Mouse (Mus musculus) midbrain, embryonic 15.5 days (tissue): ENCODE data around the gene Pycard. TPM values are rescaled to one million over a fixed set of nuclear protein-coding genes. Genes with fewer than 3 reads are reported as not detected.
"Not testable (repeated sequence)": the region's sequence is repeated elsewhere in the genome, so short reads cannot be mapped to it uniquely, and the experiment has no call there.

Experiments used
- ATAC-seq: fragments of 200-750 bp; cut with Nextera tagmentation; replicated peaks from 2 replicates; pipeline ENCODE4 v1.8.0; 2017; ENCODE audit warnings: moderate TSS enrichment
- H3K27ac ChIP-seq: fragments of 300-500 bp; sonication (generic); 2 replicates; pipeline ENCODE4 v1.5.1; 2015; ENCODE audit warnings: mild to moderate bottlenecking, inconsistent platforms
- H3K27me3 ChIP-seq: fragments of 300-500 bp; sonication (generic); replicated peaks from 2 replicates; pipeline ENCODE4 v1.6.1; 2015; ENCODE audit warnings: inconsistent platforms
- H3K36me3 ChIP-seq: fragments of 300-500 bp; sonication (generic); replicated peaks from 2 replicates; pipeline ENCODE4 v1.6.1; 2015; ENCODE audit warnings: inconsistent platforms
- H3K4me1 ChIP-seq: fragments of 300-500 bp; sonication (generic); 2 replicates; pipeline ENCODE4 v1.6.1; 2015; ENCODE audit warnings: inconsistent platforms
- H3K4me2 ChIP-seq: fragments of 300-500 bp; sonication (generic); 2 replicates; pipeline ENCODE4 v1.6.1; 2015; ENCODE audit warnings: inconsistent platforms, mild to moderate bottlenecking, moderate library complexity
- H3K4me3 ChIP-seq: fragments of 300-500 bp; sonication (generic); 2 replicates; pipeline ENCODE4 v1.5.1; 2015; ENCODE audit warnings: mild to moderate bottlenecking, inconsistent platforms
- H3K9ac ChIP-seq: fragments of 300-500 bp; sonication (generic); 2 replicates; pipeline ENCODE4 v1.6.1; 2015; ENCODE audit warnings: mild to moderate bottlenecking, inconsistent platforms
- H3K9me3 ChIP-seq: fragments of 300-500 bp; sonication (generic); 2 replicates; pipeline ENCODE4 v1.6.1; 2016; ENCODE audit warnings: inconsistent platforms
- WGBS: fragments of 180-500 bp; shearing (Covaris S2); methylation state at CpG from one replicate; pipeline ENCODE4 v1.1.7; 2015; ENCODE audit warnings: mixed read lengths; 5-methylcytosine and 5-hydroxymethylcytosine counted together
- polyA plus RNA-seq: library from polyadenylated mRNA; unstranded; fragments of >200 nt; fragmentation: Nextera tagmentation; extraction: Ambion mirVana; gene quantifications from 2 replicates; pipeline ENCODE4 v1.2.1, GENCODE M21; 2015

Gene Pycard
- polyA plus RNA-seq: 6.5 and 7.9 TPM in 2 replicates

GRCm38 (mm10) chr7:127993341-127993977, at the start of gene Pycard:
TSS of gene Pycard (minus strand) at chr7:127993867.
- Histone ChIP-seq H3K27me3 (no peaks in the 10 kb centered on the region), H3K36me3 (peaks cover 7% of the 10 kb centered on the region), H3K4me2 (peak within 1 kb of the TSS; percentile 41), H3K27ac (no peak within 1 kb of the TSS), H3K4me1 (0 out of 2 replicates have a peak, but pooled peaks cover 3% of the 10 kb centered on the region), H3K4me3 (no peak within 1 kb of the TSS), H3K9me3 (no peaks in the 10 kb centered on the region), H3K9ac (peak within 1 kb of the TSS; percentile 15; the same call in 1 of the 2 replicates)
- peak; percentile 33; the same call in 1 of the 2 replicates for ATAC-seq
- 22% methylated on average over 18 of the region's 18 CpGs for WGBS

DNA sequence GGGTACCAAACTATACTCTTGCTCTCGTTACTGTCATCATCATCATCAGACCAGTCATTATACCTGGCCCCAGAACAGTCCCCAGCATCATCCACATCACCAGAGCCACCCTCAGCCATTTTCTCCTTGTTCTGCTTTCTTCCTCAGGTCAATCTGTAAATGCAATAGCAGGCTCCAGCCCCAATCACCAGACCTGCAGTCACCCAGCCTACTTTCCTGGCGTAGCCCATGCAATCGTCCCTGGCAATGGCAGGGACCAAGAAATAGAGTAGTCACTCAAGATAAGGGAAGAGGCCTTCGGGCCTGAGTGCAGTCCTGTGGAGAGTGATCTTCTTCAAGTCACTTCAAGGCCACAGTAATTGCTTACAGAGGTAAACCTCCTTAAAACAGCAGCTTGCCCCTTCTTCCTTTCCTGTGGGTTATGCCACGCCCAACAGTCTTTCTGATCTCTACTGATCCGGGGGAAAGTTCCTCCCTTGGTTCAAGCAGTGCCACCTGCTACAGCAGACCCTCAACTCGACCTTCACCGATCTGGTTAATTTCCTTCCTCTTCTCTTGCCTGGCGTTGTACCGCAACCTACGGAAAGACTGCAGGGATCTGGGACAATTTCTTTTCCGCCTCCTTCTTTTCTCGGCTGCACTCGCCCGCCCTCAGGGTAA, 48.6 kb upstream of the Pycard start:
- not testable (repeated sequence) for H3K4me2 ChIP-seq, H3K4me3 ChIP-seq, H3K27ac ChIP-seq, H3K4me1 ChIP-seq, H3K9ac ChIP-seq, H3K36me3 ChIP-seq, H3K27me3 ChIP-seq, ATAC-seq, H3K9me3 ChIP-seq
- 86% methylated on average over 15 of the region's 15 CpGs for WGBS

- no peak overlapping the region for H3K27ac ChIP-seq
Measured at GRCm38 (mm10) chr7:128033616-128034015, 39.9 kb upstream of the Pycard start.

GRCm38 (mm10) chr7:128032989-128033293, 39.3 kb upstream of the Pycard start:
- Histone ChIP-seq H3K27ac (no peak overlapping the region), H3K4me3 (no peak overlapping the region), H3K4me2 (no peak overlapping the region), H3K27me3 (no peaks in the 10 kb centered on the region), H3K9me3 (no peaks in the 10 kb centered on the region), H3K36me3 (no peaks in the 10 kb centered on the region), H3K4me1 (no peaks in the 10 kb centered on the region), H3K9ac (no peak overlapping the region)
- 86% methylated on average over 3 of the region's 3 CpGs for WGBS
- ATAC-seq: no peak

More at GRCm38 (mm10) chr7:128033616-128034015, 39.9 kb upstream of the Pycard start:
- Histone ChIP-seq H3K36me3 (no peaks in the 10 kb centered on the region), H3K9me3 (no peaks in the 10 kb centered on the region), H3K4me3 (no peak overlapping the region), H3K27me3 (no peaks in the 10 kb centered on the region), H3K9ac (no peak overlapping the region), H3K4me2 (no peak overlapping the region), H3K4me1 (no peaks in the 10 kb centered on the region)
- 92% methylated on average over 4 of the region's 4 CpGs for WGBS
- ATAC-seq: no peak

DNA sequence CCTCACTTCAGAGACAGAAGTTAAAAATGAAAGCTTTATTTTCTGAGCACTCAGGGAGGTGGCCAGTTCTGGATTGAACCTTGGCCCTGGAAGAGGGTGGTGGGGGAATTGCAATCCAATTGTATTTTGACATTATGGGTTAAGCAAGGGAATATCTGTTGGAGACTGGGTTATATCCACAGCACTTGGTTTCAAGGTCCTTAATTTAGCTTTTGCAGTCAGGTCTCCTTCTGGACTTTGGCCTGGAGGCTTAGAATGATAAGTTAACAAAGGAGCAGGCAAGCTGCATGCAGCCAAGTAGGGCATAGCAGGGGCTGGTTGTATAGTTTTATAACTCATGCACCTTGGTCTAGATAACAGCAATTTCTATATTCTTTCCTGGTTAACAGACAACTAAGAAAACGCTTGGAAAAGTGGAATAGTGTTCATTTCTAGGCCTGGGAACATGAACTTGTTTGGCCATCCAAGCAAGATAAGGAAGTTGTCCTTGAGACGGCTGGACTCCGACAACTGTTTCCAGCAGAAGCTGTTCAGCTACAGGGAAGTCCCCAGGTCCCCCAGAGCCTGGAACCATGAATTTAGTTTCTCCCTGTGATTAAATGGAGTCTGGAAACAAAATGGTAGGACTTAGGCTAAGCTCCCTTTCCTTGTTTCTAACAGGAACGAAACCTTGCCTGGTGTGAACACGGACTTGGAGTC, 38.8 kb upstream of the Pycard start:
- WGBS: 92% methylated on average over 5 of the region's 5 CpGs
- no peaks in the 10 kb centered on the region for H3K4me1 ChIP-seq
- no peak for ATAC-seq
- no peak overlapping the region for H3K4me3 ChIP-seq
- no peak overlapping the region for H3K27ac ChIP-seq
- no peaks in the 10 kb centered on the region for H3K36me3 ChIP-seq
- H3K9me3 ChIP-seq: no peaks in the 10 kb centered on the region
- no peak overlapping the region for H3K4me2 ChIP-seq
- H3K27me3 ChIP-seq: no peaks in the 10 kb centered on the region
- H3K9ac ChIP-seq: no peak overlapping the region

GRCm38 (mm10) chr7:128031403-128031976, 37.8 kb upstream of the Pycard start:
- 36% methylated on average over 9 of the region's 9 CpGs for WGBS
- Histone ChIP-seq H3K4me2 (no peak overlapping the region), H3K36me3 (no peaks in the 10 kb centered on the region), H3K27ac (no peak overlapping the region), H3K4me1 (no peaks in the 10 kb centered on the region), H3K9me3 (no peaks in the 10 kb centered on the region), H3K9ac (no peak overlapping the region), H3K4me3 (no peak overlapping the region), H3K27me3 (no peaks in the 10 kb centered on the region)
- ATAC-seq: no peak; the same call in 1 of the 2 replicates

GRCm38 (mm10) chr7:128025381-128025780, 31.7 kb upstream of the Pycard start:
- H3K9me3 ChIP-seq: no peaks in the 10 kb centered on the region
- WGBS: 89% methylated on average over 4 of the region's 4 CpGs
- ATAC-seq: no peak

GRCm38 (mm10) chr7:128024932-128025331, 31.3 kb upstream of the Pycard start:
- ATAC-seq: no peak
- H3K9ac ChIP-seq: no peak overlapping the region
- no peaks in the 10 kb centered on the region for H3K9me3 ChIP-seq
- no peak overlapping the region for H3K27ac ChIP-seq
- no peaks in the 10 kb centered on the region for H3K27me3 ChIP-seq
- no peaks in the 10 kb centered on the region for H3K36me3 ChIP-seq
- 87% methylated on average over 4 of the region's 4 CpGs for WGBS
- no peak overlapping the region for H3K4me2 ChIP-seq
- H3K4me3 ChIP-seq: no peak overlapping the region
- H3K4me1 ChIP-seq: no peaks in the 10 kb centered on the region

More at GRCm38 (mm10) chr7:128025381-128025780, 31.7 kb upstream of the Pycard start:
- no peak overlapping the region for H3K9ac ChIP-seq
- H3K4me3 ChIP-seq: no peak overlapping the region
- no peak overlapping the region for H3K4me2 ChIP-seq
- no peaks in the 10 kb centered on the region for H3K36me3 ChIP-seq
- no peaks in the 10 kb centered on the region for H3K27me3 ChIP-seq
- H3K4me1 ChIP-seq: no peaks in the 10 kb centered on the region
- no peak overlapping the region for H3K27ac ChIP-seq

DNA sequence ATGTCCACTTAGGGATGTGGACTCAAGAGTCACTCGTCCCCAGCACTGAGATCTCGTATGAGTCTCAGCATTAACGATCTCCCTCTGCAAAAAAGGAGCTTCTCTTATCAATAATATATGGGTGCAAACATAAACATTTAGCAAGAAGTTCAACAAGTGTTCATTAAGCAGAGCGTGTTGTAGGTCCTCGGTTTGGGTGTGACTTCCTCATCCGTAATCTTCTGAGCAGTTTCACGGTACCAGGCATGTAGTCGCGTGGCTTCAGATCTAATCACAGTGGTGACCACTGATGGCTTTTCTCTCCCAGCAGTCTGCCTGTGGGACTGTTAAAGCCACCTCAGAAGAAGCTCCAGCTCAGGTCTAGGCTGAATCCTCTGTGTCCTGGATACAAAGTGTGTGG, 30.7 kb upstream of the Pycard start:
- Histone ChIP-seq H3K27me3 (no peaks in the 10 kb centered on the region), H3K4me3 (no peak overlapping the region), H3K4me2 (no peak overlapping the region), H3K36me3 (no peaks in the 10 kb centered on the region), H3K4me1 (no peaks in the 10 kb centered on the region), H3K27ac (no peak overlapping the region), H3K9ac (no peak overlapping the region), H3K9me3 (no peaks in the 10 kb centered on the region)
- 91% methylated on average over 9 of the region's 9 CpGs for WGBS
- ATAC-seq: no peak

DNA sequence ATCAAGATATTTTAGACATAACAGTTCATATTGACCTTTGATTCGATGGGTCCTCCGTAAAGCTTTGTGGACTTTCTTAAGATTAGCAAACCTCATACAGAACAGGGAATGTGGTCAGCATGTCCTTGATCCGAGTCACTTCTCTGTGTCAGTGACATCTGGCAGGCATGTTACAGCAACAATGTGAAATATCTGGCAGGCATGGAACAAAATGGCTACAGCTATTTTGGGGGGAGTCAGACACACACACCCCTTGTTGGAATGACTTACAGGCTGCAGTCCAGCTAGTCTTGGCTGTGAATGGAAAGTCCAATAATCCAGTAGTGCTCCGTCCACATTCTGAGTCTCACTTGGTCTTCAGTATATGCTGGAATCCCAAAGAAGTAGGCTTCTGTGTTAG, 29.9 kb upstream of the Pycard start:
- no peaks in the 10 kb centered on the region for H3K36me3 ChIP-seq
- no peaks in the 10 kb centered on the region for H3K27me3 ChIP-seq
- H3K27ac ChIP-seq: no peak overlapping the region
- no peak overlapping the region for H3K4me3 ChIP-seq
- WGBS: 94% methylated on average over 4 of the region's 4 CpGs
- H3K9me3 ChIP-seq: no peaks in the 10 kb centered on the region
- no peak overlapping the region for H3K4me2 ChIP-seq
- no peak for ATAC-seq
- H3K9ac ChIP-seq: no peak overlapping the region
- H3K4me1 ChIP-seq: no peaks in the 10 kb centered on the region

- H3K4me3 ChIP-seq: no peak overlapping the region
- H3K9me3 ChIP-seq: no peaks in the 10 kb centered on the region
- H3K4me2 ChIP-seq: no peak overlapping the region
- H3K36me3 ChIP-seq: no peaks in the 10 kb centered on the region
- no peak overlapping the region for H3K27ac ChIP-seq
- WGBS: 63% methylated on average over 8 of the region's 8 CpGs
- H3K4me1 ChIP-seq: no peaks in the 10 kb centered on the region
- H3K9ac ChIP-seq: no peak overlapping the region
- ATAC-seq: no peak
- no peaks in the 10 kb centered on the region for H3K27me3 ChIP-seq
Measured at GRCm38 (mm10) chr7:128022974-128023373, 29.3 kb upstream of the Pycard start.

DNA sequence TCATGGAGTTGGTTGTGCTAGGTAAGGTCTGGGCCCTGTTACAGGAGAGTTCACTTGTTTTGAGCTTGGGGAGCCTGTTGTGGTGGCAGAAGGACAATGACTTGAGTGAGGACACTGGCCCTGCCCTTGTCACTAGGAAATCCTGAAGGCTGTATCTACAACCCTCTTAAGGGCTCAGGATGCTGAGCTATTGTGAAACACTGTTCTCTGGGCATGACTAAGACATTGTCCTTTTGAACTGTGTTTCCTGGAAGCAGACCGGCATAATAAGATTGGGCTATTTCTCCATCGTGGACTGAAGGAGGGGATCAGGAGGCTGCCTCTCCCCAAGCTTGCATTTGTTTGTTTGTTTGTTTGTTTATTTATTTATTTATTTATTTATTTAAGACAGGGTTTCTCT, 25.5 kb upstream of the Pycard start:
- 82% methylated on average over 2 of the region's 2 CpGs for WGBS
- H3K27me3 ChIP-seq: no peaks in the 10 kb centered on the region
- ATAC-seq: no peak

More for the DNA sequence above, 25.5 kb upstream of the Pycard start:
- H3K9ac ChIP-seq: no peak overlapping the region
- H3K4me2 ChIP-seq: no peak overlapping the region
- H3K36me3 ChIP-seq: no peaks in the 10 kb centered on the region
- H3K4me3 ChIP-seq: no peak overlapping the region
- H3K9me3 ChIP-seq: no peaks in the 10 kb centered on the region
- no peak overlapping the region for H3K27ac ChIP-seq
- no peaks in the 10 kb centered on the region for H3K4me1 ChIP-seq
